Mouse (Mus musculus) splenic B cell, adult 2 months (primary cell): ENCODE results near the gene Fign.

ENCODE experiments used
- DNase-seq: peaks from one replicate; pipeline ENCODE4 v3.0.0-alpha.2; 2011; ENCODE audit warnings: low read depth, low spot score
- H3K27me3 ChIP-seq: 2 replicates; pipeline ENCODE4 v1.6.1; 2012; ENCODE audit warnings: mild to moderate bottlenecking, low read length, moderate library complexity, mixed read lengths; ENCODE audit not compliant: control insufficient read depth, poor library complexity, insufficient read depth, severe bottlenecking
- H3K36me3 ChIP-seq: 2 replicates; pipeline ENCODE4 v1.6.1; 2012; ENCODE audit warnings: mild to moderate bottlenecking, low read length, moderate library complexity, mixed read lengths; ENCODE audit not compliant: control insufficient read depth, poor library complexity, insufficient read depth, severe bottlenecking

The Fign gene

DNA sequence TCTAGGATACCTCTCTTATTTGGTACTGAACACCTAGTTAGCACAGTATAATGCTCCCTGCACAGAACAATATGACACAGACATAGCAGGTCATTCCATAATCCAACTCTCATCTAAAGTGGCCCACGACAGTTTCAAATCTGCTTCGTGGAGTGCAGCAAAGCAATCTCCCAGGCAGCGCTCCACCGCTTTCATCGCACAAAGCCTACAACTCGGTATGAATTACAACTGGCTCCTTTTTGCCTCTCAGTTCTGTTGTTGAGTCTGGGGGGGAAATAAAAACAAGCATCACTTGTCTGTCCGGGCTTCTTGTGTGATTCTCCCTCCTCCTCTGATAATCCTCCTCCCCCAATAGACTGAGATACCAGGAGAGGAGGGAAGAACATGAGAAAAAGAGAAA lies 116.4 kb downstream of the Fign start:
- H3K36me3 ChIP-seq, result no peaks in the 10 kb centered on the region
- DNase-seq, result no peak

DNA sequence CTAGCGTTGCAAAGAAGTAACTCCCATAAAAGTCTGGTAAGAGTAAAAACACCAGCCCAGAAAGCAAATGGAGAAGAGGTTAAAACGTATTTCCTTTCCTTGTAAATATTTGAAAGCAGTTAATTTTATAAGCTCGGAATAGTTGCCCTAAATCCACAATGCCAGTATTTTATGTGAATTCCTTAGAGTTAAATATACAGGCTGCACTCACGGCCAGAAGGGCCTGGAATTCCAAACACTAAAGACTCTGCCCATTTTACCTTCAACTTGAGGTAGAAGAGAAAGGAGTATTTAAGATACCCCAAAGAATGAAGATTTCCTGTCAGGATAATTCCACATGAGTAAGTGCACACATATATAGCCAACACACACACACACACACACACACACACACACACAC lies 128.2 kb downstream of the Fign start:
- Histone ChIP-seq H3K36me3 (no peaks in the 10 kb centered on the region), H3K27me3 (no peaks in the 10 kb centered on the region)
- no peak for DNase-seq

More for the DNA sequence above, 116.4 kb downstream of the Fign start:
- no peaks in the 10 kb centered on the region for H3K27me3 ChIP-seq

DNA sequence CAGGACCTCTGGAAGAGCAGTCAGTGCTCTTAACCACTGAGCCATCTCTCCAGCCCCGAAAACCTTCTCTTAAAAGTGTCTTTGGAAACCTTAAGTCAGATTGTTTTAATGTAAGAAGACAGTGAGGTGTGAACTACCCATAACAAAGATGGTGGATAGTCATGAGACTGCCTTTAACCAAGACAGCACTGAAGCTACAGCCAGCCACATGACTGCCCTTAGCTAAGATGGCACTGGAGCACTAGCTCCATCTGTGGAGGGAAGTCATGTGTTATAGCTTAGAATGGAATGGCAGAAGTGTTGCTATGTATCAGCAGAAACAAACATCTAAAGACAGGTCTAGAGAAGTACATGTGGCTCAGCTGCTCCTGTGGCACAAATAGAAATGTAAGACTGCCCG lies 166.8 kb downstream of the Fign start:
- no peak for DNase-seq
- no peaks in the 10 kb centered on the region for H3K36me3 ChIP-seq
- H3K27me3 ChIP-seq, result no peaks in the 10 kb centered on the region

DNA sequence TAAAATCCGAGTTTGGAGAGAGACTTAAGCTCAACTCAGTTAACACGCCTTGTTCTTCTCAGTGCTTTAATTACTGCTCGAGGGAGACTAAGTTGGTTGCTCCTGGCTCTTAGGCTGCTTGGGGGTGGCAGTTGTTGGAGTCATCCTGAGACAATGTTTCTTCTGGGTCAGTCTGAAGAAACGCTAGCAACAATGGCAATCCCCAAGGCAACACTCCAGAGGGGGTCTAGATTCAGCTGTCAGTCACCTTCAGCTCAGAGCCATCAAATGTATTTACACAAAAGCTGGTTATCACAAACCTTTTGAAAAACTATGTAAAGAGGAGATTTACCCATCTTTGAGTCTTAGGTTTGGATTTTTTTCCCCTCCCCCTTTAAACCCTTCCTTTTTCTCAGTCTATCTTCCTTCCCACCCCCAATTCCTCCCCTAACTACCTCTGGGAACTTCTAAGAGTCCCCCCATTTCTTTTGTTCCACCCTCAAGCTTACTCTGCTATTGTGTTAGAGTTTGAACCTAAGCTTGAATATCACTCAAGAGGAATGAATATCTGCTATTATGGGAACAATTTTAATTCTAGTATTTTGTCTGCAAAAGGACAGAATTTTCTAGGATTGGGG lies 171.2 kb downstream of the Fign start:
- Histone ChIP-seq H3K27me3 (no peaks in the 10 kb centered on the region), H3K36me3 (no peaks in the 10 kb centered on the region)
- no peak for DNase-seq

DNA sequence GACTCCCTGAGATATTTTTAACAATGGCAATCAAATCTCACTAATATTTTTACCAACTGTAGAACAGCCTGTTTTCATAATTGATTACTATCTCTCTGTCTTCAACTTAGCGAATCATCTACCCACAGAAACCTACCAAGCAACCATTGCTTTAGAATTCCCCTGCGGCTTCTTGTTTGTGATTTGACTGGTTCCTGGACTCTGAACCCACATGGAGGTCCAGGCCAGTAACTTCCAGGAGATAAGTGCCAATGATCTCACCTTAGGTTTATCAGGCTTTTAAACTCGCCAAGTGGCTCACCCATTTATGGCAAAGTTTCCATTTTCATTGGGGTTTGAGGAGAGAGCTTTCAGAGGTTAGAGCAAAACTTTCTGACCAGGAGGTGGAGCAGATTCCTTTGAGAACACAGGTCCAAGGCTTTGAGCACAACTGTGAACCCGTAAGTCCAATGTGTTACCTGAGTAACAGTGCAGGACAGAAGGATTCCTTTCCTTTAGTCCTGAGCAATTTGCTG lies 172.1 kb downstream of the Fign start:
- no peak for DNase-seq
- no peaks in the 10 kb centered on the region for H3K36me3 ChIP-seq
- no peaks in the 10 kb centered on the region for H3K27me3 ChIP-seq
